Mouse (Mus musculus) small intestine, adult 2 months (tissue): ENCODE measurements around the gene Crot.
"Not testable (repeated sequence)": the region's sequence is repeated elsewhere in the genome, so short reads cannot be mapped to it uniquely, and the experiment has no call there.

Source experiments
- CTCF ChIP-seq: fragments of 200-500 bp; IDR thresholded peaks from 2 replicates; pipeline ENCODE4 v1.5.1; 2012; ENCODE audit warnings: low read depth, mild to moderate bottlenecking, control low read depth, inconsistent platforms, low read length, moderate library complexity, mixed read lengths; ENCODE audit not compliant: insufficient replicate concordance, insufficient read length; ENCODE audit errors: extremely low read depth
- POLR2A ChIP-seq: fragments of 200-500 bp; IDR thresholded peaks from 2 replicates; pipeline ENCODE4 v1.6.1; 2012; ENCODE audit warnings: low read depth, mild to moderate bottlenecking, control low read depth, inconsistent platforms, low read length, moderate library complexity

GRCm38 (mm10) chr5:9000006-9000405 is 2.9 kb upstream of the Crot start:
- TF ChIP-seq CTCF, POLR2A: not testable (repeated sequence)
